Mouse (Mus musculus): Measurements from ENCODE around the gene B9d2.

DNA sequence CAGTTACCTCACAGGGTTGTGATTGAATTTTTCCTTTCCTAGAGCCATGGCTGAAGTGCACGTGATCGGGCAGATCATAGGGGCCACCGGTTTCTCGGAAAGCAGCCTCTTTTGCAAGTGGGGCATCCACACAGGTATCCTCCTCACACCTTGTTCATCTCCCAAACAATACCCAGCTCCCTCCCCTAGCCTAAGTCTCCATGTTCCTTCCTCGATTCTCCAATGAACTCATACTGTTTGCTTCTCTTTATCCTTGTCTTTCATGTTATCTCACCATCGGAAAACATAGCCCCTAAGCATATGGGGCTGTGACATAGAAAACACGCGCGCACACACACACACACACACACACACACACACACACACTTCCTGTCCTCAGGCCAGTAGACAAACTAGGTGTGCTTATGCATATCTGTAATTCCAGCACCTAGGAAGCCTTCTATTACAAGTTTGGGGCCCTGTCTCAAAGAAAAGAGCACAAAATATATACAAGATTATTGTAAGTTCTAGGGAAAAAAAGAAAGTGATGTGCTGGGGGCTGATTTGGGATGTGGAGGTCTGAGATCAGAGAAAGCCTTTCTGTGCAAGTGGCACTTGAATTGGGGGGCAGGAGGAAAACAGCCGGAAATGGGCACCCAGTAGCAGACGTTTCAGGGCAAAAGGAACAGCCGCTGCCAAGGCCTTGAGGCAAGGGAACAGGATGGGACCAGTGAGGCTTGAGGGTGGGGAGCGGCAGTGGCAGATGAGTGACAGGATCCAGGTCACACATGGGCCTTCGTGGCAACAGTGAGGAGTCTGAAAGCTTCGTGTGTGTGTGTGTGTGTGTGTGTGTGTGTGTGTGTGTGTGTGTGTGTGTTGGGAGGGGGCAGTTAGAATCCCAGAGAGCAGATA lies 1.0 kb downstream of the B9d2 start:
- TF ChIP-seq CTCF (IDR thresholded peaks at IDR 0.05; ENCODE audit: borderline replicate concordance, insufficient read depth, low read depth, low read length) (no peak), POLR2A (IDR thresholded peaks at IDR 0.05; ENCODE audit: borderline replicate concordance, insufficient read depth, low read length) (no peak)

All from cerebellum, adult 2 months (tissue).